Mouse (Mus musculus) lung, postnatal 25 days (tissue): ENCODE measurements around the gene Ephx1.
A peak's percentile ranks its signal among the peaks of the same experiment; 100 is the strongest.
"Not testable (repeated sequence)": the region's sequence is repeated elsewhere in the genome, so short reads cannot be mapped to it uniquely, and the experiment has no call there.

Experiments used
- DNase-seq: peaks from one replicate; pipeline ENCODE4 v3.0.0; 2022; ENCODE audit warnings: low spot score

The Ephx1 gene

DNA sequence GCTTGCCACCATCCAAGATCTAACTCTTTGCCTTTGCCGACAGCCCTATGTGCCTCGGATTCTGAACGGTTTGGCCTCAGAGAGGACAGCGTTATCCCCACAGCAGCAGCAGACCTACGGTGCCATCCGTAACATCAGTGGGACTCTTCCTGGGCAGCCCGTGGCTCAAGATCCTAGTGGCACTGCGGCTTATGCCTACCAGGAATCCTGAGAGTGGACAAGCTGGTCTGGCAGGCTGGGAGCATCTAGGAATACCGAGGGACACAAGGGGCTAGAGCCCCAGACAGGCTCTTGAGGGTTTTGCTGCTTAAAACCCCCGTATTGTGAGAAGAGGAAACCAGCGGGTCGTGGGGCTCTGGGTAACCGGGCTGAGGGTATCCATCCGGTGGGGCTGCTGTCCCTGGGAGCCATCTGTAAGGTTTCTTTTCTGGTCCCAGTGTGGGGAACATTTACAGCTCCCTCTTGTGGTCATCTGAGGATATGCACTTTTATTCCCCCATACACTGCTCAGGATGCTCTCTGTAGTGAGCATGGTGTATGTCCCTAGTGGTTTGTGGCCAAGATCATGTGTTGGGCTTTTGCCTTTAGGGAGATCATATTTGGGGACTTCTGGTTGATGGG is 46.5 kb downstream of the Ephx1 start:
- DNase-seq: peak; percentile 59

- no peak for DNase-seq
These were observed 47.8 kb downstream of the Ephx1 start for GRCm38 (mm10) chr1:180972941-180973340.

- DNase-seq: no peak
These were observed 53.4 kb downstream of the Ephx1 start for GRCm38 (mm10) chr1:180967261-180967660.

- peak; percentile 61 for DNase-seq
These were observed 54.2 kb downstream of the Ephx1 start for GRCm38 (mm10) chr1:180966542-180966941.

DNA sequence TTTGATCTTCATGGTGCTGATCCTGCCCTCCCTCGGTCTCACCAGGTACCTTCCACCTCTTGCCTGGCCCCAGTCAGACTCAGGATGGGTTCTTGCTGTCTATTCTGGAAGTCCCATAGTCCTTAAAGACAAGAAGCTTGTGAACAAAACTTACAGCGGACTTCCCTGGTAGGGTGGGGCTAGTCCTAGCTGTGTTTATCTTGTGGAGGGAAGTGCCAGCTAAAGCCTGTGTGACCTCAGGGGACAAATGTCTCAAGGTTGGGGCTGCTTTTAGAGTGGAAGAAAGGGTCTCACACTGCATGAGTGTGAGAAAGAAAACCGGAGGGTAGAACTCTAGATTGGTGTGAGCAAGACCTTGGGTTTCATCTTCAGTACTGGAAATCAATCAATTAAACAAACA is 54.9 kb downstream of the Ephx1 start:
- DNase-seq: no peak

DNA sequence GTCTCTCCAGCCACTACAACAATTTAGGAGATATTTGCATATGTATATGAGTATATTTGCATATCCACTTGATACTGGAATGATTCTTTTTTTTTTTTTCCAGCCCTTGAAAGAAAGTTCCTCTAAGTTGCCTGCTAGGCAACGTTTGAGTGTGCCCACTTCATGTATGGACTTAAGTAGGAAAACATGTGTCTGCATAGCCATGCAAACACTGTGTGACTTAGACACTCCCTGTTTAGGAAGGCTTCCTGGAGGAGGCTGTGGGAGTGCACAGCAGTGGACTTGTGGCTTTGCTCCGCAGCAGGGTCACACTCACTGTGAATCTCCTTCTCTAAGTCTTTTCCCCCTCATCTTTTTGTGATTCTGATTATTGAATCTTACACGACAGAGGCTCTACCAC is 61.9 kb downstream of the Ephx1 start:
- DNase-seq: no peak

DNA sequence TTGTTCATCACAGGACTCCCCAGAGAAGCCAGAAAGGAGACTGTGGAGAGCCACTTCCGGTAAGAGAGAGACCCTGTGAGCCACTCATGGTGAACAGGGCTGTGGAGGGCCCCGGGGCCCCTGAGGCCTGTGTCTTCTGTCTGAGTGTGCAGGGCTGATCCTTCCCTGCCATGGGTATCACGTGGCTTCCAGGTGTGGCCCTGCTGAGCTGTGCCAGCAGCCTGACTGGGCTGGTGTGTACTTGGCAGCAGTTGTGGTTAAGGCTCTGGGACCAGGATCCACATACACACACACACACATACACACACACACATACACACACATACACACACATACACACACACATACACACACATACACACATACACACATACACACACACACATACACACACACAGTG is 62.7 kb downstream of the Ephx1 start:
- no peak for DNase-seq

DNA sequence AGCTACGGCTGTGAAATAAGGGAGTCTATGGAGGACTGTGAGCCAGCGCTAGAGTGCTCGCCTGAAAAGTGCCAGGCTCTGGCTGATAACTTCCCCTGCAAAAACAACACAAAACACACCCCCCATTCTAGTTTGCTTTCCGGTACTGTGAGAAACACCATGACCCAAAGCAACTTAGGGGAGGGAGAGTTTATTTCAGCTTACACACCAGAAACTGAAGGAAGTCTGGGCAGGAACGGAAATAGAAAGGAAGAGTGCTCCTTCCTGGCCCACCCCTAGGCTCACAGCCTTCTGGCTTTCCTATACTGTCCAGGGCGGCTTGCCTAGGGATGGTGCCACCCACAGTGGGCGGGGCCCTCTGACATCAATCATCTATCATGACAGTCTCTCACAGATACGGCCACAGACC is 63.7 kb downstream of the Ephx1 start:
- peak; percentile 69 for DNase-seq

GRCm38 (mm10) chr1:180956401-180956800 is 64.3 kb downstream of the Ephx1 start:
- DNase-seq: no peak

DNA sequence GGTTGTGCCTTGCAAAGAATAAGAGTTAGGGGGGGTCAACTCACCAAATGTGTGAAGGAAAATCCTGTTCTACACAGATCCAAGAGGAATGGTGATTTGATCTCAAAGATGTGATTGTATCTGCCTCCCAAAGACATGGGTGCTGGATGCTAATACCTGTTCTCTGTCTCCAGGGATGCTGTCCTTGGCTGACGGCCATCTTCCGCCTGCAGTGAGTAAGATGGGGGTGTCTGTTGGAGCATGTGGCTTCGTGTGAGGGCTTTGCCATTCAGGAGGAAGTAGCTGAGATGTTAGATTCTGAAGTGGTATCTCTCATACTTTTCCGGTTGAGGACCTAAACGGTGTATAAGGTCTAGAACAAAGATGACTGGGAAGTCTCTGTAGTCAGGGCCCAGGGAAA is 67.9 kb downstream of the Ephx1 start:
- no peak for DNase-seq

GRCm38 (mm10) chr1:180952085-180952746 is 68.5 kb downstream of the Ephx1 start:
- peak; percentile 81 for DNase-seq

- DNase-seq: no peak
These were observed 74.3 kb downstream of the Ephx1 start for GRCm38 (mm10) chr1:180946448-180946847.

DNA sequence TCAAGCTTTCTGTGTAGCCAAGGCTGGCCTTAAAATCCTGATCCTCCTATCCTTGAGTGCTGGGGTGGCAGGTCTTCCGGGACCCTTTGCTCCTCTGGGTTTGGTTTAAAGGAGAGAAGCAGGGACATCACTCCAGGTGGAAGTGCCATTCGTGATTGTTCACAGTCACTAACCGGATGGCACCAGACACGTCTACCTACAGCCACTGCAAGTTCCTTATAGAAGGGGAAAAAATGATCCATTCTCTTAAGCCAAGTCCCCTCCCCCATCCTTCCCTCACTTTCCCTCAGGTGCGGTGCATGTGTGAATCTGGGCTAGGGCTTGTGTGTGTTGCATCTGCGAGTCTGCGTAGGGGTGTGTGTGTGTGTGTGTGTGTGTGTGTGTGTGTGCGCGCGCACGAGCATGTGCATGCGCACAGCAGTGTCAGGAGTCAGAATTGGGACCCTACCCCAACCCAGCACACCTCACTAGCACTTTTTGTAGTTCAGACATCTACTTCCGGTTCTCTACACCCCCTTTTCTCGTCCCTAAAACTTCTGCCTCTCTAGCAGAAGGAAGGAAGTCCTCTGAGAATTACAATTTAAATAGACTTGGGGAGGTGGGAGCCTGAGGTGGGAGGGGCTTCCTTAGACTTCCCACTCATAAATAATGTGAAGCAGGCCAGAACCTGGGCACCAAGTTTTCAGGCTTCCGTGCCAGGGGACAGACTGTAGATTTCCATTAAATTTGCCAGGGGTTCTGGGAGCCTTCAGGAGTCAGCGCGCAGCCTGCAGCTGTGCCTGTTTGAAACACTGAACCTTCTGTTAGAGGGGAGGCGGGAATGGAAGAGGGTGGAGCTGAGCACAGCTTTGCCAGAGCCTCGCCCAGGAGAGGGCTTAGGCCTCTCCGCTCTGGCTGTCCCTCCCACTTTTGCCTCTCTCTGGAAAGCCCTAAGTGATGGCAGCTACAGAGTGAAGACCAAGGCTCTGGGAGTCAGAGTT is 75.4 kb downstream of the Ephx1 start:
- peak; percentile 66 for DNase-seq

DNA sequence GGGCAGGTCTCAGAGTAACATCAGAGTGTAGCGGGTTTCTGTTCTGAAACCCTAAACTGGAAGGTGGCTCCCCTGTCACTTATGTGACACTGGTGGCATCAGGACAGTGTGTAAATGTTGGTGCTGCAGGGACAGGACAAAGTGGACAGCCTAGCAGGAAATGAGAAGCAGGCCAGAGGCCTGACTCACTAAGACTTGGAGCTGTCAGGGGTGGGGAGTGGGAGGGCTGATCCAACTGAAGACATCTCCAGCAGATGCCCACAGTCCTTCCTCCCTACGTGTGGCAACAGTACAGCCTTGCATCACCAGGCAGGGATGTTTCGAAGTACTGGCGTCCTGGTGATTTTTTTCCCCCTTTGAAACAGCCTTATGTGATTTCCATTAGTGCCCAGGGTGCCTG is 76.2 kb downstream of the Ephx1 start:
- DNase-seq: peak; percentile 40

GRCm38 (mm10) chr1:180943896-180944295 is 76.8 kb downstream of the Ephx1 start:
- DNase-seq: no peak

DNA sequence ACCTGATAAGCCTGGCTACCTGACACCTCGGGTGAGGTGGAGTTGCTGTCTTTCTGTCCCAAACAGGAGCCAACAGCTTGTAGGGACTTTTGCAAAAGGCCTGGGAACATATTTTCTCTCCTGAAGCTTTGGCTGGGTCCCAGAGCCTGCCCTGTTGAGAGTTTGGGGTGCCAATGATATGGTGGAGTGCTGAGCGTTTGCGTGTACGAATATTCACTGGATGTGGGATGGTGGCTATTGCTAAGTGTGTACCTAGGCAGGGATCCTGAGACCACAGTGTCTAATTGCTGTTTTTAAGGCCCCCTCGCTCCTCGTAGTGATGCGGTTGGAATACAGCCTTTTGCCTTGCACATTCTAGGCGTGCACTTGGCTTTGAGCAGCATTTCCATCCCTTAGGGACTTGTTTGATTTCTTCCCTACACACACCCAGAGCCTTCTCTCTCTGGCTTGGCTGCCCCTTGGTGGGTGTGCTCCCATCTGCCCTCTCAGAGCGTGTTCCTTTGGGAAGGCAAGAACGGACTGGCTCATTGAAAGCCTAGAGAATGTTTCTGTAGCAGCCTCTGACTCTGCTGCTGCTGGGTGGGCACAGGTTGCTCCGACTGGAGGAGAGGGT is 77.6 kb downstream of the Ephx1 start:
- DNase-seq: no peak

GRCm38 (mm10) chr1:180942166-180943031 is 78.3 kb downstream of the Ephx1 start, which contains the start of gene Tmem63a:
Tmem63a (plus strand) TSS chr1:180942344.
- peak; percentile 89 for DNase-seq

DNA sequence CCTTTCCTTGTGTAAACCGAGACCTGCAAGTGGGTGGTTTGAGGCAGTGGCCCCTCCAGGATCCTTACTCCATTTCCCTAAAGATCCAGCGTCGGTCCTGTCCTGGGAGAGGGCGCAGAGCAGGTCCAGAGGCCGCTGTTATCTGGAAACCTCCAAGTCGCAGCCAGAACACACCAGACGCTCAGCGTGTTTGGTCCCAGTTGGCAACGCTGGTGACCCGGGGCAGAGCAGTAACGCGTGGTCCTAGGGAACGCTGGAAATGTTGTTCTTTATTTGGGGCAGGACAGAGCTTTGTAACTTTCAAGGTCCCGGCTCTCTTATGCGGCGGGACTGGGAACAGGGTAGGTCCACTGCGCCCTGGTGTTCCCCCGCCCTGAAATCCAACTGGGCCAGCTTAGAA is 79.0 kb downstream of the Ephx1 start:
- no peak for DNase-seq

DNA sequence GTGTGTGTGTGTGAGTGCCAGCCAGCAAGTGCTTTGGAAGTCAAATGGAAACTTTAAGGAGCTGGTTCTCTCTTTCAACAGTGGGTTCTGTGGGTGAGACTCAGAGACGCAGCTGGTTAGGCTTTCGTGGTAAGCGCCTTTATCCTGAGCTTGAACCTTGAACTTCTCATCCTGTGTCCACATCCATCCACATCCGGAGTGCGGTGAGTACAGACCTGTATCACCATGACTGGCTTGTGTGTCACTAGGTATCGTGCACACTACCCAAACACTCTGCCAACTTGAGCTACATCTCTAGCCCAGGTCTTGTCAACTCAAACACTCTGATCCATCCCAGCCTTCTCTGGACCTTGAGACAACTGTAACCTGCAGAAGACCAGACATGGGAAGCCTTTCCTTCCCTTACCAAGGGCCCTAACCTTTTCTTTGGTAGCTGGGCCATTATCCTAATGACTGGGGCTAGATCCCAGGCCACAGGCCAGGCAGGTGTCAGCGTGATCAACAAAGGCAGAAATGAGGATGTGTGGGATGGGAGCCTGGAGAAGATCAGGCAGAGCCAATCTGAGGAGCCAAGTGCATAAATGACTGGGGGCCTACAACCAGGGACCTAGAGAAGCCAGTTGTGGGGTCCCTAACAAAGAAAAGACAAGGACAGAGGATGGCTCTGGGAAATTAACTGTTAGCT is 79.8 kb downstream of the Ephx1 start:
- DNase-seq: no peak

GRCm38 (mm10) chr1:180938781-180939180 is 81.9 kb downstream of the Ephx1 start:
- not testable (repeated sequence) for DNase-seq

DNA sequence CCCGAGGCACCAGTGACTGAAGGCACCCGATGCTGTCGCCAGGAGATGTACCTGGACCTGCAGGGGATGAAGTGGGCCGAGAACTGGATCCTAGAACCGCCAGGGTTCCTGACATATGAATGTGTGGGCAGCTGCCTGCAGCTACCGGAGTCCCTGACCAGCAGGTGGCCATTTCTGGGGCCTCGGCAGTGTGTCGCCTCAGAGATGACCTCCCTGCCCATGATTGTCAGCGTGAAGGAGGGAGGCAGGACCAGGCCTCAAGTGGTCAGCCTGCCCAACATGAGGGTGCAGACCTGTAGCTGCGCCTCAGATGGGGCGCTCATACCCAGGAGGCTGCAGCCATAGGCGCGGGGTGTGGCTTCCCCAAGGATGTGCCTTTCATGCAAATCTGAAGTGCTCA is 83.1 kb downstream of the Ephx1 start:
- DNase-seq: not testable (repeated sequence)
